Mouse (Mus musculus): ENCODE data around the gene Grid1. TPM values are rescaled to one million over a fixed set of nuclear protein-coding genes. Genes with fewer than 3 reads are reported as not detected.

Grid1 gene
- polyA plus RNA-seq, 1 experiment: not detected

GRCm38 (mm10) chr14:35185399-35185798 is 365.5 kb downstream of the Grid1 start:
- WGBS: 71% methylated on average over 1 of the region's 1 CpGs
- Histone ChIP-seq H3K4me1 (ENCODE audit: control insufficient read depth, insufficient read depth, insufficient read length, low read length) (no peaks in the 10 kb centered on the region), H3K36me3 (ENCODE audit: control insufficient read depth, insufficient read depth, low read length) (no peaks in the 10 kb centered on the region), H3K4me3 (ENCODE audit: low read depth, low read length) (no peak overlapping the region), H3K27ac (ENCODE audit: insufficient read depth, low read depth, low read length) (no peak overlapping the region), H3K27me3 (ENCODE audit: control insufficient read depth, insufficient read depth, low read length) (no peaks in the 10 kb centered on the region)
- TF ChIP-seq POLR2A (IDR thresholded peaks at IDR 0.05; ENCODE audit: low read depth, low read length) (no peak), CTCF (IDR thresholded peaks at IDR 0.05; ENCODE audit: extremely low read depth, insufficient read length, insufficient replicate concordance, low read depth, low read length) (no peak)

GRCm38 (mm10) chr14:35192256-35192655 is 372.3 kb downstream of the Grid1 start:
- 90% methylated on average over 6 of the region's 6 CpGs for WGBS
- Histone ChIP-seq H3K27ac (ENCODE audit: insufficient read depth, low read depth, low read length) (no peak overlapping the region), H3K36me3 (ENCODE audit: control insufficient read depth, insufficient read depth, low read length) (no peaks in the 10 kb centered on the region), H3K4me3 (ENCODE audit: low read depth, low read length) (no peak overlapping the region), H3K4me1 (ENCODE audit: control insufficient read depth, insufficient read depth, insufficient read length, low read length) (no peaks in the 10 kb centered on the region), H3K27me3 (ENCODE audit: control insufficient read depth, insufficient read depth, low read length) (no peaks in the 10 kb centered on the region)
- TF ChIP-seq POLR2A (IDR thresholded peaks at IDR 0.05; ENCODE audit: low read depth, low read length) (no peak), CTCF (IDR thresholded peaks at IDR 0.05; ENCODE audit: extremely low read depth, insufficient read length, insufficient replicate concordance, low read depth, low read length) (no peak)

DNA sequence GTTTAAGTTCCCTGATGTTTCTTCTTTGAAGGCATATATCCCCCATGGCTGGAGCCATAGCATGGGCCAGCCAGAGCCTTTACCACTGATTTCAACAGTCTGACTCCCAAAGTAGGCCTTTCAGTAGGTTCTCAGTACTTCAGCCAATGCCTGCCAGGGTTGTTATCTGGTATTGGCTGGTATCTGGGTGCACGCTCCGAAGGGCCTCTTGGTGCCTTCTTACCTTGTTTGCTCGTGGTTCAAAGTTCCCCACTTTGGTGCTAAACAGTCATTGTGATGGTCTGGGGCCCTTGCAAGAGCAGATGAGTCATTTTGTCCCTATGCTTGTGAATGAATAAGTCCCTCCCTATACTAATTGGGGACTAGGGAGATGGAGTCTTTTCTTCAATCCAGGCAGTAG is 377.5 kb downstream of the Grid1 start:
- H3K4me1 ChIP-seq (ENCODE audit: control insufficient read depth, insufficient read depth, insufficient read length, low read length): no peaks in the 10 kb centered on the region
- TF ChIP-seq CTCF (IDR thresholded peaks at IDR 0.05; ENCODE audit: extremely low read depth, insufficient read length, insufficient replicate concordance, low read depth, low read length) (no peak), POLR2A (IDR thresholded peaks at IDR 0.05; ENCODE audit: low read depth, low read length) (no peak)
- H3K27ac ChIP-seq (ENCODE audit: insufficient read depth, low read depth, low read length): no peak overlapping the region
- no peak overlapping the region for H3K4me3 ChIP-seq (ENCODE audit: low read depth, low read length)
- H3K27me3 ChIP-seq (ENCODE audit: control insufficient read depth, insufficient read depth, low read length): no peaks in the 10 kb centered on the region
- H3K36me3 ChIP-seq (ENCODE audit: control insufficient read depth, insufficient read depth, low read length): no peaks in the 10 kb centered on the region
- 41% methylated on average over 3 of the region's 3 CpGs for WGBS

DNA sequence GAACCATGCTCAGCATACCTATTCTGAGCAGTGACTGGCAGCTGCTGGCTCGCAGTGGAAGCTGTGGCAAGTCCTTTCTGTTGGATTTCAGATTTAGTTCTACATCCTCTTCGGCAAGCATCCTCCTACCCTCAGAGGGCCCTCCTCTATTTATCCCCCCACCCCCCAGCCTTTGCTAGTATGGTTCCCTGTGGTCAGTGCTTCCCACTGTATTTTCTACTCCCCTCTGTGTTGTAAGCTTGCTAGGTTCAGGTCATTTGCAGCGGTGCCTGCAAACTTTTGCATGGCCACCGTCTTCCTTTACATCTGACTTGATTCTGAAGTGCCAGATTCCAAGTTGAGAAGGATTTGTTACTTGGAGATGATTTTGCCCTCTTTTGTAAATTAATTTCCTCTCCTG is 378.5 kb downstream of the Grid1 start:
- H3K4me3 ChIP-seq (ENCODE audit: low read depth, low read length): no peak overlapping the region
- 91% methylated on average over 4 of the region's 4 CpGs for WGBS
- no peak overlapping the region for H3K27ac ChIP-seq (ENCODE audit: insufficient read depth, low read depth, low read length)
- H3K4me1 ChIP-seq (ENCODE audit: control insufficient read depth, insufficient read depth, insufficient read length, low read length): no peaks in the 10 kb centered on the region
- no peaks in the 10 kb centered on the region for H3K27me3 ChIP-seq (ENCODE audit: control insufficient read depth, insufficient read depth, low read length)
- H3K36me3 ChIP-seq (ENCODE audit: control insufficient read depth, insufficient read depth, low read length): no peaks in the 10 kb centered on the region
- TF ChIP-seq POLR2A (IDR thresholded peaks at IDR 0.05; ENCODE audit: low read depth, low read length) (no peak), CTCF (IDR thresholded peaks at IDR 0.05; ENCODE audit: extremely low read depth, insufficient read length, insufficient replicate concordance, low read depth, low read length) (no peak)

DNA sequence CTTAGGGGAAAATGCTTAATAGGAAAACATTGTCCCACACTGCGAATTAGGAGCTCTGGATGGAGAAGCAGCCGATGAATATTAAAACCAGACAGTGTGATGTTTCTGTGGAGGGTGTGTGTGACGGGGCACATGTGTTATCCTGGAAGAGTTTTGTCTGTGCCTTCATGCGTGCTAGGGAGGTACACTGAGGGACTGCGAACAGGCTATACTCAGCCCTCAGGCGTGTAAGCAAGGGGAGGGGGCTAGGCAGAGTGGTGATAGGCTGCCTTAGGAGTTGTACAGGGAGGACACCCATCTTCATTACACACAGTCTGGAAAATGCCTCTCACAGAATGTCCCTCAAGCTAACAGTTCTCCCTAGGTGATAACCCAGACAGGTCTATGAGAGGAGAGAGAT is 379.0 kb downstream of the Grid1 start:
- WGBS: 89% methylated on average over 6 of the region's 6 CpGs
- TF ChIP-seq CTCF (IDR thresholded peaks at IDR 0.05; ENCODE audit: extremely low read depth, insufficient read length, insufficient replicate concordance, low read depth, low read length) (no peak), POLR2A (IDR thresholded peaks at IDR 0.05; ENCODE audit: low read depth, low read length) (no peak)
- no peak overlapping the region for H3K27ac ChIP-seq (ENCODE audit: insufficient read depth, low read depth, low read length)
- H3K4me1 ChIP-seq (ENCODE audit: control insufficient read depth, insufficient read depth, insufficient read length, low read length): no peaks in the 10 kb centered on the region
- no peaks in the 10 kb centered on the region for H3K36me3 ChIP-seq (ENCODE audit: control insufficient read depth, insufficient read depth, low read length)
- no peaks in the 10 kb centered on the region for H3K27me3 ChIP-seq (ENCODE audit: control insufficient read depth, insufficient read depth, low read length)
- H3K4me3 ChIP-seq (ENCODE audit: low read depth, low read length): no peak overlapping the region

- no peaks in the 10 kb centered on the region for H3K4me1 ChIP-seq (ENCODE audit: control insufficient read depth, insufficient read depth, insufficient read length, low read length)
Observed at GRCm38 (mm10) chr14:35209444-35209843, 389.5 kb downstream of the Grid1 start.

GRCm38 (mm10) chr14:35219021-35219420 is 399.1 kb downstream of the Grid1 start:
- Histone ChIP-seq H3K4me3 (ENCODE audit: low read depth, low read length) (no peak overlapping the region), H3K27ac (ENCODE audit: insufficient read depth, low read depth, low read length) (no peak overlapping the region), H3K4me1 (ENCODE audit: control insufficient read depth, insufficient read depth, insufficient read length, low read length) (no peaks in the 10 kb centered on the region), H3K27me3 (ENCODE audit: control insufficient read depth, insufficient read depth, low read length) (no peaks in the 10 kb centered on the region), H3K36me3 (ENCODE audit: control insufficient read depth, insufficient read depth, low read length) (no peaks in the 10 kb centered on the region)
- TF ChIP-seq CTCF (IDR thresholded peaks at IDR 0.05; ENCODE audit: extremely low read depth, insufficient read length, insufficient replicate concordance, low read depth, low read length) (no peak), POLR2A (IDR thresholded peaks at IDR 0.05; ENCODE audit: low read depth, low read length) (no peak)
- 89% methylated on average over 4 of the region's 4 CpGs for WGBS

More at GRCm38 (mm10) chr14:35209444-35209843, 389.5 kb downstream of the Grid1 start:
- Histone ChIP-seq H3K4me3 (ENCODE audit: low read depth, low read length) (no peak overlapping the region), H3K36me3 (ENCODE audit: control insufficient read depth, insufficient read depth, low read length) (no peaks in the 10 kb centered on the region), H3K27ac (ENCODE audit: insufficient read depth, low read depth, low read length) (no peak overlapping the region), H3K27me3 (ENCODE audit: control insufficient read depth, insufficient read depth, low read length) (no peaks in the 10 kb centered on the region)
- 23% methylated on average over 6 of the region's 6 CpGs for WGBS
- TF ChIP-seq POLR2A (IDR thresholded peaks at IDR 0.05; ENCODE audit: low read depth, low read length) (no peak), CTCF (IDR thresholded peaks at IDR 0.05; ENCODE audit: extremely low read depth, insufficient read length, insufficient replicate concordance, low read depth, low read length) (no peak)

DNA sequence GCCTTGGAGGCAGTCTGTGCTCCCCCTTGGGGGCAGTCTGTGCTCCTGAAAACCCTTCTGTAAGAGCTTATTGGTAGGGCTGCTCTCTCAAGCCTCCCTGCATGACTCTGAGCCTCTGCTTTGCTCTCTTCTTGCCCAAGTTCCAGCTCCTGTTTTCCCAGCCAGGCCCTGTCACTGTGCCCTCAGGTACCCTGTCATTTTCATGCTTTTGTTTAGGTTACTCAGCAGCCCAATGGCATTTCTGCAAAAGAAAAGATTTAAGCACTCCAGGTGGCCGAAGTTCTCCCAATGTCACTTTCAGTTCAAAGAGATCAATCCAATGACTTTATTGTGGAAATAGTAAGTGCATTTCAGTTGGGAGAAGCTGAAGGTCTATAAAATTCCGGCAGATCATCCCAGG is 402.3 kb downstream of the Grid1 start:
- Histone ChIP-seq H3K27ac (ENCODE audit: insufficient read depth, low read depth, low read length) (no peak overlapping the region), H3K27me3 (ENCODE audit: control insufficient read depth, insufficient read depth, low read length) (no peaks in the 10 kb centered on the region), H3K36me3 (ENCODE audit: control insufficient read depth, insufficient read depth, low read length) (no peaks in the 10 kb centered on the region), H3K4me1 (ENCODE audit: control insufficient read depth, insufficient read depth, insufficient read length, low read length) (no peaks in the 10 kb centered on the region), H3K4me3 (ENCODE audit: low read depth, low read length) (no peak overlapping the region)
- TF ChIP-seq POLR2A (IDR thresholded peaks at IDR 0.05; ENCODE audit: low read depth, low read length) (no peak), CTCF (IDR thresholded peaks at IDR 0.05; ENCODE audit: extremely low read depth, insufficient read length, insufficient replicate concordance, low read depth, low read length) (no peak)
- WGBS: 73% methylated on average over 2 of the region's 2 CpGs
